Comparison of ENCODE assay signal across 7 mouse cellular contexts in the genomic region with DNA sequence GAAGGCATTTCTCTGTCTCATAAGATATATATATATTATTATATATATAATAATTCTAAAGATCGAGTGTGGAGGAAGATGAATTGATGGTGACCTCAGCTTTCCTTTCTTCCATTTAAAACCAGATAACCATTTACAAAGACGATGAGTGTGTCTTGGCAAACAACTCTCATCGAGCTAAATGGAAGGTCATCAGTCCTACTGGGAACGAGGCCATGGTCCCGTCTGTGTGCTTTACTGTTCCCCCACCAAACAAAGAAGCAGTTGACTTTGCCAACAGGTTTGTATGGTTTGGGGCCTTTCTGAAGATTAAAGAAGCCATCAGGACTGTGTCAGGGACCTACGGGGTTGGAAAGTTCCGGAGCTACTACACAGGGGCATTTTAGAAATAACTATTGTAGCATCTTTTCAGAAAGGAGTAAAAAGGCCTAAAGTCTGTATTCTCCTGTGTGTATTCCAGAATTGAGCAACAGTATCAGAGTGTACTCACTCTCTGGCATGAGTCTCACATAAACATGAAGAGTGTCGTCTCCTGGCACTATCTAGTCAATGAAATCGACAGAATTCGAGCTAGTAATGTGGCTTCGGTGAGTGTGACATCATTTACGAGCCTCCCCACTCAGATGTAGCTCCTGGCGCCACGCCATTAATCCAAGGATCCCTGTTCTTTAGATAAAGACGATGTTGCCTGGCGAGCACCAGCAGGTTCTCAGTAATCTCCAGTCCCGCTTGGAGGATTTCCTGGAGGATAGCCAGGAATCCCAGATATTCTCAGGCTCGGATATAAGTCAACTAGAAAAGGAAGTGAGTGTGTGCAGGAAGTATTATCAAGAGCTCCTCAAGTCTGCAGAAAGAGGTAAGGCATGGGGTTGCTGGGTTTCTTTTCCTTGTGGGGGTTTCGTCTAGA.
DNase-seq lines count a peak whose midpoint lies in the region; ATAC-seq lines count a peak whose summit lies in the region.

No protein-coding gene starts in this region.

- peaks cover 74% of the 10 kb centered on the region for H3K36me3 ChIP-seq in kidney, embryonic 15.5 days

- no peak overlapping the region for H3K4me2 ChIP-seq in kidney, embryonic 15.5 days

- H3K4me3 ChIP-seq in kidney, embryonic 15.5 days (replicated peaks): no peak overlapping the region

- ATAC-seq in kidney, embryonic 15.5 days (replicated peaks; ENCODE audit: low FRiP score): no peak
- no peak for ATAC-seq in megakaryocyte-erythroid progenitor cell, adult 5-6 weeks (replicated peaks; ENCODE audit: low FRiP score, low TSS enrichment, poor library complexity, severe bottlenecking)

- no peaks in the 10 kb centered on the region for H3K9me3 ChIP-seq in kidney, embryonic 15.5 days (replicated peaks)

- no peaks in the 10 kb centered on the region for H3K27me3 ChIP-seq in kidney, embryonic 15.5 days

- no peak overlapping the region for H3K9ac ChIP-seq in kidney, embryonic 15.5 days

- DNase-seq in kidney, adult 18-20 months: no peak
- DNase-seq in adrenal gland, postnatal 10 days: peak; percentile 72
- DNase-seq in gastrocnemius, postnatal 10 days: peak; percentile 53
- peak; percentile 38 to 54 for DNase-seq in kidney, postnatal 25 days
- DNase-seq in testis, postnatal 14 days (ENCODE audit: low spot score): peak; percentile 70

- 73% methylated on average over 19 of the region's 19 CpGs for WGBS in kidney, embryonic 15.5 days

- no peaks in the 10 kb centered on the region for H3K4me1 ChIP-seq in kidney, embryonic 15.5 days

- peak overlapping the region; percentile 41; the same call in 1 of the 2 replicates for H3K27ac ChIP-seq in kidney, embryonic 15.5 days
